Mouse (Mus musculus): ENCODE data around the gene Crp. TPM values are rescaled to one million over a fixed set of nuclear protein-coding genes. Genes with fewer than 3 reads are reported as not detected.
A peak's percentile ranks its signal among the peaks of the same experiment; 100 is the strongest.

Crp gene
- polyA plus RNA-seq, 1 experiment from 2014 or later, result 0.28 TPM

DNA sequence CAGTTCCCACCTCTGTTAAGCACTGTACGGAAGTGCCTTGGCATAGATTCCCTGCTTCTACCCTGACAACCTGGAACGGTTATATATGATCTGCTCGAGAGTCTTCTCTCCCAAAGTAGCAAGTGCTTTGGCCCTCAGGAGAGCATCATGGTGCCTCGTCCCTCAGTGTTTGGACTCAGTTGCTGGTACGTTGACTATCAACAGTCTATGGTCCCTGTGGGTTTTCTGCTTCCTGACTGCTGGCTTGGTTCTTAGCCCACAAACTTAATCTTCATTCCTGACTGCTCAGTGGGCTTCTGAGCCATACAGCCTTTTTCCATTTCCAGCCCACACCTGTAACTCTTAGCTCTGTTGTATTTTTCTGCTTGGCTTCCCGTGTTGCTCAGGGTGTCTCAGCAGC, 44.0 kb upstream of the Crp start:
- Histone ChIP-seq H3K4me3 (ENCODE audit: low read depth, low read length) (no peak overlapping the region), H3K9ac (ENCODE audit: low read length) (no peak overlapping the region), H3K4me2 (replicated peaks; ENCODE audit: low read depth) (no peak overlapping the region), H3K27me3 (ENCODE audit: control insufficient read depth, insufficient read depth, low read length) (no peaks in the 10 kb centered on the region), H3K9me3 (ENCODE audit: control insufficient read depth, low read length) (no peaks in the 10 kb centered on the region), H3K4me1 (replicated peaks; ENCODE audit: control insufficient read depth, insufficient read depth) (no peaks in the 10 kb centered on the region), H3K27ac (replicated peaks) (no peak overlapping the region), H3K36me3 (ENCODE audit: control insufficient read depth, insufficient read depth, low read length) (no peaks in the 10 kb centered on the region)
- TF ChIP-seq EP300 (optimal IDR thresholded peaks at IDR 0.05) (no peak), CTCF (IDR thresholded peaks at IDR 0.05; ENCODE audit: low read depth) (no peak)
- ATAC-seq (ENCODE audit: low FRiP score, low TSS enrichment) (no peak), DNase-seq (ENCODE audit: low spot score) (peak; percentile 10)
- WGBS, result 64% methylated on average over 6 of the region's 6 CpGs

DNA sequence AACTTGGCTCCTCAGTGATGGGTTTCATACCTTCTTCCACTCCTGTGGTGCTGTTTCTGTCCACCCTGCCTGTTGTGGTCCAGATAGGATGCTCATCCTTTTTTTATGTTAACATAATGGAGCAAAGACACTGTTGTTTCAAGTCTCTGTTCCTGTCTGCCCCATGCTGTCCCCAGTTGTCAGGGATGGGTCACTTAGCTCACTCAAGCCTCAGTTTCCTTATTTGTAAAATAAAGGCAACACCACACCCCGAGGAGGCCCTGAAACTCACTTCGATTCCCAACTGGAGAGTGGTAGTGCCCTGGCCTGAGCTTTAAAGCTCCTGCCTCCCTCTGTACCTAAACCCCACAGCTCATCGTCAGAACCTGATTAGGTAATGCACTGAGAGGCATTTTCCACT, 40.6 kb upstream of the Crp start:
- Histone ChIP-seq H3K36me3 (ENCODE audit: control insufficient read depth, insufficient read depth, low read length) (no peaks in the 10 kb centered on the region), H3K4me1 (replicated peaks; ENCODE audit: control insufficient read depth, insufficient read depth) (no peaks in the 10 kb centered on the region), H3K27me3 (ENCODE audit: control insufficient read depth, insufficient read depth, low read length) (no peaks in the 10 kb centered on the region), H3K4me2 (replicated peaks; ENCODE audit: low read depth) (no peak overlapping the region), H3K4me3 (ENCODE audit: low read depth, low read length) (no peak overlapping the region), H3K9ac (ENCODE audit: low read length) (no peak overlapping the region), H3K9me3 (ENCODE audit: control insufficient read depth, low read length) (no peaks in the 10 kb centered on the region), H3K27ac (replicated peaks) (no peak overlapping the region)
- ATAC-seq (ENCODE audit: low FRiP score, low TSS enrichment), result no peak
- WGBS, result 80% methylated on average over 3 of the region's 3 CpGs
- TF ChIP-seq CTCF (IDR thresholded peaks at IDR 0.05; ENCODE audit: low read depth) (no peak), EP300 (optimal IDR thresholded peaks at IDR 0.05) (no peak)
- DNase-seq (ENCODE audit: low spot score), result peak; percentile 1

DNA sequence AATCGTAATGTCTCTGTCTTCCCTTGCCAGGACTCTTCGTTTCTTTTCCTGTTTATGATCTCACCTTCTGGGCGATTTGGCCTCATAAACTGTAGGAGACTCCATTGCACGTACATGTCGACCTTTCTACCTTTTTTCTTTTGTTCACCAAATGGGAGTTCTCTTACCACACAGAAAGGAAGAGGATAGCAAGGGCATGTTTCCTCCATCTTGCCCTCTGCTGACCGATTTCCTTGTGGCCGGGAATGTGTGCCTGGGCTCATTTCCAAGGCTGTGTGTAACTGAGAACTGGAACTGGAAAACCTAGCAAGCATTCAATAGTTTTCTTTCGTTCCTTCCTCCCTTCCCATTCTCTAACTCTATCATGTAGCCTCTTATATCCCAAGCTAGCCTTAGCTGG, 38.2 kb upstream of the Crp start:
- WGBS, result 70% methylated on average over 8 of the region's 8 CpGs
- peak; percentile 1 for DNase-seq (ENCODE audit: low spot score)

DNA sequence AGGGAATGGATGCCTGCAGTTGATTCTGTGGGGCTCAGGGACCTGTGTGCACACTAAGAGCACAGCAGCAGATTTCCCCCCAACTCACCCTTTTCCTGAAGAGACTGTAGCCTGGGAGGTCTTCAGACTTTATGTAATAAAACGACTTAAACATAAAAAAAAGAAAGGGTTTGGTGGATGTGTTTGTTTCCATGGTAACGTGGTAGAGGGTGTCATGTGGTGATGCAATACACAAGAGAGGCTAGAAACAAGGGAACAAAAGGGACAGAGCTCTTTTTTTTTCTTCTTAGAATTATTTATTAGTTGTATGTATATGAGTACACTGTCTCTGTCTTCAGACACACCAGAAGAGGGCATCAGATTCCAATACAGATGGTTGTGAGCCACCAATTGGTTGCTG, 32.4 kb upstream of the Crp start:
- H3K27me3 ChIP-seq (ENCODE audit: control insufficient read depth, insufficient read depth, low read length), result no peaks in the 10 kb centered on the region
- no peaks in the 10 kb centered on the region for H3K36me3 ChIP-seq (ENCODE audit: control insufficient read depth, insufficient read depth, low read length)
- H3K9ac ChIP-seq (ENCODE audit: low read length), result no peak overlapping the region
- ATAC-seq (ENCODE audit: low FRiP score, low TSS enrichment), result no peak
- no peaks in the 10 kb centered on the region for H3K4me1 ChIP-seq (replicated peaks; ENCODE audit: control insufficient read depth, insufficient read depth)
- WGBS, result 55% methylated on average over 2 of the region's 2 CpGs
- peak; percentile 0 for DNase-seq (ENCODE audit: low spot score)
- H3K9me3 ChIP-seq (ENCODE audit: control insufficient read depth, low read length), result no peaks in the 10 kb centered on the region
- H3K27ac ChIP-seq (replicated peaks), result no peak overlapping the region
- TF ChIP-seq EP300 (optimal IDR thresholded peaks at IDR 0.05) (no peak), CTCF (IDR thresholded peaks at IDR 0.05; ENCODE audit: low read depth) (no peak)
- no peak overlapping the region for H3K4me2 ChIP-seq (replicated peaks; ENCODE audit: low read depth)
- no peak overlapping the region for H3K4me3 ChIP-seq (ENCODE audit: low read depth, low read length)

More for the DNA sequence above, 38.2 kb upstream of the Crp start:
- Histone ChIP-seq H3K4me3 (ENCODE audit: low read depth, low read length) (no peak overlapping the region), H3K4me2 (replicated peaks; ENCODE audit: low read depth) (no peak overlapping the region), H3K4me1 (replicated peaks; ENCODE audit: control insufficient read depth, insufficient read depth) (no peaks in the 10 kb centered on the region), H3K27me3 (ENCODE audit: control insufficient read depth, insufficient read depth, low read length) (no peaks in the 10 kb centered on the region), H3K9me3 (ENCODE audit: control insufficient read depth, low read length) (no peaks in the 10 kb centered on the region), H3K9ac (ENCODE audit: low read length) (no peak overlapping the region), H3K27ac (replicated peaks) (no peak overlapping the region), H3K36me3 (ENCODE audit: control insufficient read depth, insufficient read depth, low read length) (no peaks in the 10 kb centered on the region)
- no peak for ATAC-seq (ENCODE audit: low FRiP score, low TSS enrichment)
- TF ChIP-seq EP300 (optimal IDR thresholded peaks at IDR 0.05), result no peak

DNA sequence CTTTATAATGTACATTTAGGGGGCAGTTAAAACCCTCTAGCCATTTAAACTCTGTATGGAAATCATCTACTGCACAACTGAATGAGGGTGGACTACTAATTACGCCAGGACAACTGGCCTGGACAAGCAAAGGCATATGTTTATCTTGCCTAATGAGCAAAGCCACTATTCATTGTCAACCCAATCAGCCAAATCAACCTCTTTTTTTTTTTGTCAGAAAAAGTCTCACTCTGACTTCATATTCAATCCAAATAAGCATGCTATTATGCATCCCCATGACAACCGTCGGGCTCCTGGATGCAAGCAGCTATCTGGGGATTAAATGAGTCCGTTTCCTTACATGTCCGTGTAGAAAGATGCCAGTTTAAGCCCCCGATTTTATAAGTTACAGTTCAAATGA, 30.3 kb upstream of the Crp start:
- no peak overlapping the region for H3K9ac ChIP-seq (ENCODE audit: low read length)
- 66% methylated on average over 6 of the region's 6 CpGs for WGBS
- no peaks in the 10 kb centered on the region for H3K27me3 ChIP-seq (ENCODE audit: control insufficient read depth, insufficient read depth, low read length)
- TF ChIP-seq EP300 (optimal IDR thresholded peaks at IDR 0.05) (no peak), CTCF (IDR thresholded peaks at IDR 0.05; ENCODE audit: low read depth) (no peak)
- H3K36me3 ChIP-seq (ENCODE audit: control insufficient read depth, insufficient read depth, low read length), result no peaks in the 10 kb centered on the region
- ATAC-seq (ENCODE audit: low FRiP score, low TSS enrichment), result no peak
- H3K4me1 ChIP-seq (replicated peaks; ENCODE audit: control insufficient read depth, insufficient read depth), result no peaks in the 10 kb centered on the region
- H3K27ac ChIP-seq (replicated peaks), result no peak overlapping the region
- DNase-seq (ENCODE audit: low spot score), result no peak
- no peak overlapping the region for H3K4me2 ChIP-seq (replicated peaks; ENCODE audit: low read depth)
- H3K9me3 ChIP-seq (ENCODE audit: control insufficient read depth, low read length), result no peaks in the 10 kb centered on the region
- H3K4me3 ChIP-seq (ENCODE audit: low read depth, low read length), result no peak overlapping the region

DNA sequence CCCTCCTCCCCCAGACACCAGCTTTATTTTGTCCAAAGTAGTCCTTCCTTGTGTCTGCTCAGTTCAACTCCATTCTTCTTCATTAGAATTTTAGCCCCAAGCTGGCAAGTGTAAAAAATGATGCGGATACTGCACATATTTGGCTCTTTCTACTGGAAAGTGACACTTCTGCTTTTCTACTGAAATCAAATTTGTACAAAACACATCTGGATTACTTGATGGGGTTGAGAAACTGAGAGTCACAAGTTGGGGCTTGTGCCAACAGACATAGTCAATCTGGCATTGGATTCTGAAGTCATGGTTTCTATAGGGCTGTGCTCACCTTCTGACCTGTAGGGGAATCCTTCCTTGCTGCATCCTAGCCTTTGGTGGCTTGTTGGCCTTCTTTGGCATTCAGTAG, 27.1 kb upstream of the Crp start:
- ATAC-seq (ENCODE audit: low FRiP score, low TSS enrichment), result no peak
- WGBS, result 82% methylated on average over 1 of the region's 1 CpGs
- Histone ChIP-seq H3K9ac (ENCODE audit: low read length) (no peak overlapping the region), H3K36me3 (ENCODE audit: control insufficient read depth, insufficient read depth, low read length) (no peaks in the 10 kb centered on the region), H3K4me2 (replicated peaks; ENCODE audit: low read depth) (no peak overlapping the region), H3K4me3 (ENCODE audit: low read depth, low read length) (no peak overlapping the region), H3K9me3 (ENCODE audit: control insufficient read depth, low read length) (no peaks in the 10 kb centered on the region), H3K27ac (replicated peaks) (no peak overlapping the region), H3K4me1 (replicated peaks; ENCODE audit: control insufficient read depth, insufficient read depth) (no peaks in the 10 kb centered on the region), H3K27me3 (ENCODE audit: control insufficient read depth, insufficient read depth, low read length) (no peaks in the 10 kb centered on the region)
- no peak for DNase-seq (ENCODE audit: low spot score)
- TF ChIP-seq CTCF (IDR thresholded peaks at IDR 0.05; ENCODE audit: low read depth) (no peak), EP300 (optimal IDR thresholded peaks at IDR 0.05) (no peak)

Measured in stomach, postnatal 0 days (tissue).